Mouse (Mus musculus): ENCODE results near the gene Gstt4. TPM values are rescaled to one million over a fixed set of nuclear protein-coding genes. Genes with fewer than 3 reads are reported as not detected.

The Gstt4 gene
- polyA plus RNA-seq, 1 experiment, result not detected

DNA sequence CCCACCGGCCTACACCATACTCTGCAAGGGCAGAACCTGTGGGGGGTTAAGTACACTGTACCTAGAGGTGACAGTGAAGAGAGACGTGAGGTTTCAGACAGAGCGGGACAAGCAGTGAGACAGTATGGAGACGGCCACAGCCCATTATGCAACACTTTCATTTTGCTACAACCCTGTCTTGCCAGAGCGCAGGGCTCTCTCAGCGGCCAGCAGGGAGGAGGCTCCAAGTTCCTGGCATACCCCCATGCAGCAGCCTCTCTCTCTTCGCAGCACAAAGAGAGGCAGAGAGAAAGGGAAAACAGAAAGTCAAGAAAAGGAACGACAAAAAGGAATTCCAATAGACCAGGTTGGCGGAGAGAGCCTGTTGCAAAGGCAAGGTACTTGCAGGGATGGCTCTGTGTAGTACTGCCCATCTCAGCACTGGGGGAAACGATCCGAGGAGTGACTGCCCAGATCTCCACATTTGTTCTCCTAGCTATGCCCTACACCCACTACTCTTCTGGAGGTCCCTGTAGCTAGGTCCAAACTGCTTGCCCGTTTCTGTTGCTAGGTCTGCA is 24.6 kb downstream of the Gstt4 start:
- Histone ChIP-seq H3K27ac (ENCODE audit: insufficient read depth, low read length) (no peak overlapping the region), H3K4me1 (ENCODE audit: control insufficient read depth, insufficient read depth, low read length) (peaks cover 8% of the 10 kb centered on the region), H3K4me3 (ENCODE audit: insufficient read depth, low read length) (peak overlapping the region; percentile 37)
- TF ChIP-seq POLR2A (IDR thresholded peaks at IDR 0.05; ENCODE audit: low read depth, low read length) (0 out of 2 replicates have a peak, but pooled peaks have one; percentile 28), CTCF (IDR thresholded peaks at IDR 0.05; ENCODE audit: borderline replicate concordance, insufficient read depth, low read length) (no peak)

DNA sequence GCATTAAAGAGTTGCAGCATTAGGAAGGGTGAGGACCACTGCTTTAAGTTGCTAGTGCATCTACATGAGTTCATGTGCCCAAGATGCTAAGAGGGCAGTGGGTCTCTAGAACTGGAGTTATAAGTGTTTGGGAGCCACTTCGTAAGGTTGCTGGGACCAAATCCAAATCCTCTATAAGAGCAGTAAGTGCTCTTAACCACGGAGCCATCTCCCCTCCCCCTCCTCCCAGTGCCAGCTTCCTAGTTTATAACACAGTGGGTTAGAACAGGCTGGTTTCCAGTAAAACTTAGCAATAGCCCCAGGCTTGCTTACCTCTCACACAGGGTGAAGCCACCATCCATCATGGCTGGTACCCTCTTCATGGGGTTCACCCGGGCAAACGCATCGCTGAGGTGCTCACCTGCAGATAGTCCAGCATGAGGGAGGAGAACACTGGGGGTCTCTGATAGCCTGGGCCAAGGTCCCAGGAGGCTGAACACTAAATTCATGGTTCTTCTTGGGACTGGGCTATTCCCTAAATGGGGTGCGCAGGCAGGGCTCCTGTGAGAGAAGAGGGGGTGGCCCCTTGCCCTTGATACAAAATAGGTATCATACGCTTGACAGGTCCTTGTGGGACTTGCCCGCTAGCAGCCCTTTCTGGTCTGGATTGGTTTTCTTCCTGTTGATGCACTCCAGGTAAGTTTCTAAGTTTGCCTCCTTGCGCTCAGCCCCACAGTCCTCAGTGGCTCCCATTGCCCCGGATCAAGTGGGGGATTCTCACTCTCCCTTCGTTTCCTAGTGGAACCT is 25.4 kb downstream of the Gstt4 start:
- H3K4me1 ChIP-seq (ENCODE audit: control insufficient read depth, insufficient read depth, low read length), result peaks cover 8% of the 10 kb centered on the region
- H3K4me3 ChIP-seq (ENCODE audit: insufficient read depth, low read length), result no peak overlapping the region
- TF ChIP-seq POLR2A (IDR thresholded peaks at IDR 0.05; ENCODE audit: low read depth, low read length), result no peak
- TF ChIP-seq CTCF (IDR thresholded peaks at IDR 0.05; ENCODE audit: borderline replicate concordance, insufficient read depth, low read length), result no peak
- H3K27ac ChIP-seq (ENCODE audit: insufficient read depth, low read length), result no peak overlapping the region

DNA sequence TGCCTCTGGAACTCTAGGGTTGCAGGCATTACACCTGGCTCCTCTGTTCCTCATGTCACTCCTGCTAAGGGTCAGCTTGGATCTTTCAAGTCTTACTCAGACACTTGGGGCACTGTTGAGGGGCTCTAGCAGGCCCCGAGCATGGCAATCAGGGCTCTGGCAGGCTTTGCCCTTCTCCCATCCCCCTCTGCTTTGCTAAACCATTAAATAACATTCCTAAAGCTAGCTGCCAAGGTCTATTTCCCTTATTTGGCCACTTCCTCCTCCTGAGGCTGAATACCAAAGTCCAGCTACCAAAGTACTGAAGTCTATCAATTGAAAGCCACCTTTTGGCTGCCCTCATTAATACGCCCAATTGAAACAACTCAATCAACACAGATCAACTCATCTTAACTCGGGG is 27.5 kb downstream of the Gstt4 start:
- no peak for TF ChIP-seq POLR2A (IDR thresholded peaks at IDR 0.05; ENCODE audit: low read depth, low read length)
- Histone ChIP-seq H3K27ac (ENCODE audit: insufficient read depth, low read length) (no peak overlapping the region), H3K4me3 (ENCODE audit: insufficient read depth, low read length) (no peak overlapping the region), H3K4me1 (ENCODE audit: control insufficient read depth, insufficient read depth, low read length) (peaks cover 8% of the 10 kb centered on the region)

DNA sequence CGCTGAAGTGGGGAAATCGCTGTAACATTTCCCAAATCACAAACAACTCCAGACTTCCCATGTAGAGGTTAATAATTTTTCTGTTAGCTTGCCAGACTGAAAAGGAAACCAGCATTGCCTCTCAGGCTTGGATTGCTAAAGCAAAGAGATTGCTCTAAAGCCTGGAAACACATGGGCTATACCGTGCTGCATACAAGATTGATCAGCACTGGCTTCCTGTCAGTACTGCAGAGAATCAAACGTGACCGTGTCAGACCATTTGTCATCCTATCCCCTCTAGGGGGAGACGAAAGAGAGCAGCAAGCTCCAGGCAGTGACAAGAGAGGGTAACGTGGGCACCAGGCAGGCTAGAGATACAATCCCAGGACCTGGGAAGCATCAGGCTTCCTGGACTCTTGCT is 31.6 kb downstream of the Gstt4 start:
- no peak overlapping the region for H3K4me3 ChIP-seq (ENCODE audit: insufficient read depth, low read length)
- H3K4me1 ChIP-seq (ENCODE audit: control insufficient read depth, insufficient read depth, low read length), result peaks cover 8% of the 10 kb centered on the region
- TF ChIP-seq POLR2A (IDR thresholded peaks at IDR 0.05; ENCODE audit: low read depth, low read length) (no peak), CTCF (IDR thresholded peaks at IDR 0.05; ENCODE audit: borderline replicate concordance, insufficient read depth, low read length) (no peak)
- H3K27ac ChIP-seq (ENCODE audit: insufficient read depth, low read length), result no peak overlapping the region

DNA sequence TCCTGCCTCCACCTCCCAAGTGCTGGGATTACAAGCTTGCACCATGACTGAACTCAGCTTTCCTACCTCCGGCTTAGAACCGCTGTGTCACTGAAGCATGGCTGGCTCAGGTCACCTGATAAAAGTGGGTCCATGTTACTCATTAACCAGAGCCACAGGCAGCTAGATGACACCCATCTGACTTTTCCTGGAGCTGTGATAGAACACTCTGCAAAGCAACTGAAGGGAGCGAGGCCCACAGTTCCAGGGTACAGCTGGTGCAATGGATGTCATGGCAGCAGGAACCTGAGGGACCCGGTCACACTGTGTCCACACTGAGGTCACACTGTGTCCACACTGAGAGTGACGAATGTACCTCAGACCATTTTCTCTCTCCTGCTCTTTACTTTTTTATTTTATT is 32.5 kb downstream of the Gstt4 start:
- peaks cover 2% of the 10 kb centered on the region for H3K4me1 ChIP-seq (ENCODE audit: control insufficient read depth, insufficient read depth, low read length)
- H3K27ac ChIP-seq (ENCODE audit: insufficient read depth, low read length), result no peak overlapping the region
- no peak overlapping the region for H3K4me3 ChIP-seq (ENCODE audit: insufficient read depth, low read length)
- TF ChIP-seq CTCF (IDR thresholded peaks at IDR 0.05; ENCODE audit: borderline replicate concordance, insufficient read depth, low read length) (no peak), POLR2A (IDR thresholded peaks at IDR 0.05; ENCODE audit: low read depth, low read length) (no peak)

DNA sequence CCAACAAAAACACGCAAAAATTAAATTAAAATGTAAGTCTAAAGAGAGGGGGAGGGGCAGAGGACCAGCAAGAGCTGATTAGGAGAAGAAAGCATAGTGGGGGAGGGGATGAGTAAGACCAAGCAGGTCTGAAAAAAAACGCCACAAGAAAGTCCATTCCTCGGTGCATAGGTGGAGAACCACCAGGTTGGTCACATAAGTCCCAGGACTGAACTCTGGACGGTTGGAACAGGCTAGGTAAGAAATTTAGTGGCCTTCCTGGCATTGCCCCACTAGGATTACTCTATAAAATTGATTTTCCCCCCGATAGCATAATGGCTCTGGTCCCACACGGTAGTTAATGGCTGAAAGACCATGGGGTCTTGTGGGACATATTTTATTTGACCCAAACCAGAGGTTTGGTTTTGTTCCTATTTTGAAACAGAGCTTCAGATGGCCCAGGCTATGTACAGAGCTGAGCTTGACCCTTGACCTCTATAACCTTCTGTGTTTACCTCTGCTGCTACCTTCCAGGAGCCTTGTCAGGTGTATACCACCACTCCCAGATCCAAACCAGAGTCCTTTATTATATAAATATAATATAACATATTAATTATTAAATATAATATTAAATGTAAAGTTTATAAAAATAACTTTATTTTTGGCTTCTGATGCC is 33.1 kb downstream of the Gstt4 start:
- TF ChIP-seq POLR2A (IDR thresholded peaks at IDR 0.05; ENCODE audit: low read depth, low read length) (no peak), CTCF (IDR thresholded peaks at IDR 0.05; ENCODE audit: borderline replicate concordance, insufficient read depth, low read length) (no peak)
- Histone ChIP-seq H3K27ac (ENCODE audit: insufficient read depth, low read length) (no peak overlapping the region), H3K4me3 (ENCODE audit: insufficient read depth, low read length) (no peak overlapping the region), H3K4me1 (ENCODE audit: control insufficient read depth, insufficient read depth, low read length) (no peaks in the 10 kb centered on the region)

DNA sequence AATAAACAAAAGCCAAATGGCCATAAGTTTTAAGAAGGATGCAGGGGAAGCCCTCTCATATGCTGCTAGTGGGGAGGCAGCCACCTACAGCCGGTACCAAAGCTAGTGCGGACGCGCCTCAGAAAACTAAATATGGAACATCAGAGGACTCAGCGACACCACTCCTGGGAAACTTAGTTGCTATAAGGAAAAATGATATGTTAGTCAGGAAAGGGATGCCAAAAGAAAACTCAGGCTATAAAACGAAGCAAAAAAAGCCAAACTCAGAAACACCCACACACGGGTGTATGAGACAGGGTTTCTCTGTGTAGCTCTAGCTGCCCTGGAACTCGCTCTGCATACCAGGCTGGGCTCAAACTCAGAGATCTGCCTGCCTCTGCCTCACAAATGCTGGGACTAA is 34.1 kb downstream of the Gstt4 start:
- TF ChIP-seq CTCF (IDR thresholded peaks at IDR 0.05; ENCODE audit: borderline replicate concordance, insufficient read depth, low read length), result no peak
- H3K4me1 ChIP-seq (ENCODE audit: control insufficient read depth, insufficient read depth, low read length), result no peaks in the 10 kb centered on the region

DNA sequence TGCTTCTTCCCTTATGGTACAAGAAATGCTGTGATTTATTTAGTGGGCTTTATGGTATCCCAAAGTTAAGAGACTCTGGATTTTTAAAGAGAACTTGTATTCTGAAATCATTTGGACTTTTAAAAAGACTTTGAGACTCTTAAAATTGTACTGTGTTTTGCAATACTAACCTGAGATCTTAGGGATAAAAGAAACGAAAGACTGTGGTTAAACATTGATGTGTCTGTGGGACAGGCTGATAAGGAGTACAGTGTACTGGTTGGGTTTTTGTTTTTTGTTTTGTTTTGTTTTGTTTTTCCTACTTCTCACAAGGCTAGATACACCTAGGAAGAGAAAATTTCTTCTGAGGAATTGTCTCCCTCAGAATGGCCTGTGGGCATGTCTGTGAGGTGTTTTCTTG is 36.9 kb downstream of the Gstt4 start:
- H3K27ac ChIP-seq (ENCODE audit: insufficient read depth, low read length), result no peak overlapping the region
- no peaks in the 10 kb centered on the region for H3K4me1 ChIP-seq (ENCODE audit: control insufficient read depth, insufficient read depth, low read length)
- no peak for TF ChIP-seq CTCF (IDR thresholded peaks at IDR 0.05; ENCODE audit: borderline replicate concordance, insufficient read depth, low read length)
- no peak for TF ChIP-seq POLR2A (IDR thresholded peaks at IDR 0.05; ENCODE audit: low read depth, low read length)
- no peak overlapping the region for H3K4me3 ChIP-seq (ENCODE audit: insufficient read depth, low read length)

More for the DNA sequence above, 34.1 kb downstream of the Gstt4 start:
- Histone ChIP-seq H3K4me3 (ENCODE audit: insufficient read depth, low read length) (no peak overlapping the region), H3K27ac (ENCODE audit: insufficient read depth, low read length) (no peak overlapping the region)

DNA sequence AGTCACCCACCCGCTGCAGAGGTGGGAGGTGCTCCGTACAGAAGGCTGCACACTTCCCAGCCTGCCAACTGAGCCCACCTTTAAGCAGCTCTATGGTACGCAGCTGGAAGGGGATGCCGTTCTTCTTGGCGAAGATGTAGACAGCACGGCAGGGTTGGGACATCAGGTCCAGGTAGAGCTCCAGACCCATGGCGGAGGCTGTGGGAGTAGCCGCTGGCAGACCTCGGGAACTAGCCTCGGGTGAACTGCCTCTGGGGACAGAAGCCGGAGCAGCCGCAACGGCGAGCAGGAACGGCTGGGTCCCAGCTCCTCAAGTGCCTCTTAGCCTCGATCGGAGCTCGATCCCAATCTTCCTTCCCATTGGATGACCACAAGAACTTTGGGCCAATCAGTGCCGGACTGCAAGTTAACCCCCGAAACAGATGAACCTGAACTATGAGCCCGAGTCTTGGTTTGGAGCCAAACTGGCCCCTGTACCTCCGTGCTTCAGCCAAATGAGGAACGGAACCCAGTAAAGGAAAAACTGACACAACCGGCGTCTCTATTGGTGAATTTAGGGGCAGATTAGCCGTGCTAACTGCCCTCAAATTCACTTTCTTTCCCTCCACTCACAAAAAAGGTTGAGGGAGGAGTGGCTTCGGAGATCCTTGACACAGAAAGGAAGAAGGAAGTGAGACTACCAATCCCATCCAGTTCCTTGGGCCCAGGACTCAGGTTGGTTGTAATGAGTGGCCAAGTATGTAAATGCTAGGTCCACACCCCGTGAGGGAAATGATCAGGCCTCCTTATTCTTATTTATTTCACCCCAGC is 41.4 kb downstream of the Gstt4 start, which contains the start of the genes Gm20441 and Gstt3:
Gm20441 (minus strand) TSS at position 186 of the 810 bp plus-strand sequence.
Gstt3 (minus strand) TSS at position 646 of the 810 bp plus-strand sequence.
- H3K4me3 ChIP-seq (ENCODE audit: insufficient read depth, low read length), result peak within 1 kb of the TSS; percentile 64

More for the DNA sequence above, 41.4 kb downstream of the Gstt4 start, which contains the start of the genes Gm20441 and Gstt3:
- no peaks in the 10 kb centered on the region; the same call in 1 of the 2 replicates for H3K4me1 ChIP-seq (ENCODE audit: control insufficient read depth, insufficient read depth, low read length)
- peak within 1 kb of the TSS; percentile 38; the same call in 1 of the 2 replicates for H3K27ac ChIP-seq (ENCODE audit: insufficient read depth, low read length)
- TF ChIP-seq CTCF (IDR thresholded peaks at IDR 0.05; ENCODE audit: borderline replicate concordance, insufficient read depth, low read length) (no peak), POLR2A (IDR thresholded peaks at IDR 0.05; ENCODE audit: low read depth, low read length) (peak; percentile 78)
